Mouse (Mus musculus) intestine, embryonic 15.5 days (tissue): ENCODE results near the gene Fbxo34. TPM values are rescaled to one million over a fixed set of nuclear protein-coding genes. Genes with fewer than 3 reads are reported as not detected.

ENCODE experiments used
- ATAC-seq: fragments of 200-750 bp; cut with Nextera tagmentation; 2 replicates; pipeline ENCODE4 v1.8.0; 2017; ENCODE audit warnings: moderate TSS enrichment, moderate library complexity
- H3K27ac ChIP-seq: fragments of 300-500 bp; sonication (generic); 2 replicates; pipeline ENCODE4 v1.5.1; 2015; ENCODE audit warnings: mild to moderate bottlenecking, inconsistent platforms
- H3K27me3 ChIP-seq: fragments of 300-500 bp; sonication (generic); replicated peaks from 2 replicates; pipeline ENCODE4 v1.6.1; 2015; ENCODE audit warnings: inconsistent platforms
- H3K36me3 ChIP-seq: fragments of 300-500 bp; sonication (generic); 2 replicates; pipeline ENCODE4 v1.6.1; 2015; ENCODE audit warnings: inconsistent platforms
- H3K4me1 ChIP-seq: fragments of 300-500 bp; sonication (generic); replicated peaks from 2 replicates; pipeline ENCODE4 v1.6.1; 2015; ENCODE audit warnings: inconsistent platforms
- H3K4me2 ChIP-seq: fragments of 300-500 bp; sonication (generic); replicated peaks from 2 replicates; pipeline ENCODE4 v1.6.1; 2015; ENCODE audit warnings: mild to moderate bottlenecking, inconsistent platforms
- H3K4me3 ChIP-seq: fragments of 300-500 bp; sonication (generic); replicated peaks from 2 replicates; pipeline ENCODE4 v1.5.1; 2015; ENCODE audit warnings: inconsistent platforms
- H3K9ac ChIP-seq: fragments of 300-500 bp; sonication (generic); 2 replicates; pipeline ENCODE4 v1.6.1; 2015; ENCODE audit warnings: inconsistent platforms
- H3K9me3 ChIP-seq: fragments of 300-500 bp; sonication (generic); 2 replicates; pipeline ENCODE4 v1.6.1; 2016; ENCODE audit warnings: inconsistent platforms
- WGBS: fragments of 180-500 bp; shearing (Covaris S2); methylation state at CpG from one replicate; pipeline ENCODE4 v1.1.7; 2015; 5-methylcytosine and 5-hydroxymethylcytosine counted together
- polyA plus RNA-seq: library from polyadenylated mRNA; unstranded; fragments of >200 nt; fragmentation: Nextera tagmentation; extraction: Ambion mirVana; gene quantifications from 2 replicates; pipeline ENCODE4 v1.2.1, GENCODE M21; 2015

Fbxo34 gene
- polyA plus RNA-seq, 1 experiment from 2014 or later = 22.1 TPM

- peak overlapping the region; percentile 77 for H3K4me2 ChIP-seq
- WGBS = 72% methylated on average over 8 of the region's 8 CpGs
- no peaks in the 10 kb centered on the region for H3K36me3 ChIP-seq
- ATAC-seq = no peak
- H3K4me1 ChIP-seq = peaks cover 14% of the 10 kb centered on the region
- H3K9me3 ChIP-seq = no peaks in the 10 kb centered on the region
- H3K4me3 ChIP-seq = no peak overlapping the region
- H3K9ac ChIP-seq = no peak overlapping the region
- peak overlapping the region; percentile 48; the same call in 1 of the 2 replicates for H3K27ac ChIP-seq
- no peaks in the 10 kb centered on the region for H3K27me3 ChIP-seq
Measured at GRCm38 (mm10) chr14:47474571-47475254, 24.5 kb downstream of the Fbxo34 start.

- Histone ChIP-seq H3K4me1 (peaks cover 14% of the 10 kb centered on the region), H3K9me3 (no peaks in the 10 kb centered on the region), H3K4me2 (no peak overlapping the region), H3K9ac (no peak overlapping the region), H3K27ac (no peak overlapping the region), H3K27me3 (no peaks in the 10 kb centered on the region), H3K36me3 (no peaks in the 10 kb centered on the region), H3K4me3 (no peak overlapping the region)
- ATAC-seq = no peak
- 83% methylated on average over 4 of the region's 4 CpGs for WGBS
Measured at GRCm38 (mm10) chr14:47476266-47476665, 26.0 kb downstream of the Fbxo34 start.

- H3K27ac ChIP-seq = no peak overlapping the region
- WGBS = 82% methylated on average over 2 of the region's 2 CpGs
Measured at GRCm38 (mm10) chr14:47477711-47478110, 27.5 kb downstream of the Fbxo34 start.

GRCm38 (mm10) chr14:47482200-47482599, 32.0 kb downstream of the Fbxo34 start:
- ATAC-seq = no peak
- no peaks in the 10 kb centered on the region for H3K4me1 ChIP-seq
- H3K9ac ChIP-seq = no peak overlapping the region
- no peaks in the 10 kb centered on the region for H3K27me3 ChIP-seq
- H3K4me3 ChIP-seq = no peak overlapping the region
- H3K27ac ChIP-seq = no peak overlapping the region
- no peaks in the 10 kb centered on the region for H3K9me3 ChIP-seq
- 90% methylated on average over 6 of the region's 6 CpGs for WGBS
- H3K36me3 ChIP-seq = no peaks in the 10 kb centered on the region
- H3K4me2 ChIP-seq = no peak overlapping the region

More at GRCm38 (mm10) chr14:47477711-47478110, 27.5 kb downstream of the Fbxo34 start:
- Histone ChIP-seq H3K9ac (no peak overlapping the region), H3K4me3 (no peak overlapping the region), H3K4me2 (no peak overlapping the region), H3K27me3 (no peaks in the 10 kb centered on the region), H3K4me1 (peaks cover 14% of the 10 kb centered on the region), H3K36me3 (no peaks in the 10 kb centered on the region), H3K9me3 (no peaks in the 10 kb centered on the region)
- ATAC-seq = no peak

- no peaks in the 10 kb centered on the region for H3K27me3 ChIP-seq
- WGBS = 73% methylated on average over 1 of the region's 1 CpGs
- H3K36me3 ChIP-seq = no peaks in the 10 kb centered on the region
- H3K9me3 ChIP-seq = no peaks in the 10 kb centered on the region
- no peak overlapping the region for H3K4me2 ChIP-seq
- no peak for ATAC-seq
- H3K4me3 ChIP-seq = no peak overlapping the region
- H3K27ac ChIP-seq = no peak overlapping the region
- no peaks in the 10 kb centered on the region for H3K4me1 ChIP-seq
- no peak overlapping the region for H3K9ac ChIP-seq
Measured at GRCm38 (mm10) chr14:47483099-47483498, 32.9 kb downstream of the Fbxo34 start.

GRCm38 (mm10) chr14:47488732-47489131, 38.5 kb downstream of the Fbxo34 start:
- Histone ChIP-seq H3K4me1 (peaks cover 5% of the 10 kb centered on the region; the same call in 1 of the 2 replicates), H3K9me3 (no peaks in the 10 kb centered on the region), H3K4me2 (no peak overlapping the region), H3K36me3 (no peaks in the 10 kb centered on the region), H3K27me3 (no peaks in the 10 kb centered on the region), H3K9ac (no peak overlapping the region), H3K27ac (no peak overlapping the region), H3K4me3 (no peak overlapping the region)
- WGBS = 51% methylated on average over 7 of the region's 7 CpGs
- ATAC-seq = peak; percentile 39; the same call in 1 of the 2 replicates

- Histone ChIP-seq H3K9me3 (no peaks in the 10 kb centered on the region), H3K27ac (no peak overlapping the region), H3K27me3 (no peaks in the 10 kb centered on the region), H3K36me3 (no peaks in the 10 kb centered on the region), H3K4me2 (no peak overlapping the region), H3K4me3 (no peak overlapping the region), H3K4me1 (peaks cover 5% of the 10 kb centered on the region; the same call in 1 of the 2 replicates), H3K9ac (no peak overlapping the region)
- peak; percentile 60; the same call in 1 of the 2 replicates for ATAC-seq
- 20% methylated on average over 10 of the region's 10 CpGs for WGBS
Measured at GRCm38 (mm10) chr14:47489310-47490097, 39.3 kb downstream of the Fbxo34 start.

GRCm38 (mm10) chr14:47490732-47491131, 40.5 kb downstream of the Fbxo34 start:
- peaks cover 5% of the 10 kb centered on the region; the same call in 1 of the 2 replicates for H3K4me1 ChIP-seq
- H3K27ac ChIP-seq = no peak overlapping the region
- H3K9me3 ChIP-seq = no peaks in the 10 kb centered on the region
- ATAC-seq = no peak
- no peak overlapping the region for H3K4me3 ChIP-seq
- H3K9ac ChIP-seq = no peak overlapping the region
- no peaks in the 10 kb centered on the region for H3K27me3 ChIP-seq
- 94% methylated on average over 2 of the region's 2 CpGs for WGBS
- no peaks in the 10 kb centered on the region for H3K36me3 ChIP-seq
- no peak overlapping the region for H3K4me2 ChIP-seq

- peak; percentile 41; the same call in 1 of the 2 replicates for ATAC-seq
- Histone ChIP-seq H3K4me2 (no peak overlapping the region), H3K36me3 (no peaks in the 10 kb centered on the region), H3K9ac (no peak overlapping the region), H3K27me3 (no peaks in the 10 kb centered on the region), H3K9me3 (no peaks in the 10 kb centered on the region), H3K27ac (no peak overlapping the region), H3K4me3 (no peak overlapping the region), H3K4me1 (peaks cover 3% of the 10 kb centered on the region; the same call in 1 of the 2 replicates)
- WGBS = 71% methylated on average over 2 of the region's 2 CpGs
Measured at GRCm38 (mm10) chr14:47493592-47494361, 43.6 kb downstream of the Fbxo34 start.

GRCm38 (mm10) chr14:47495951-47496350, 45.7 kb downstream of the Fbxo34 start:
- Histone ChIP-seq H3K36me3 (no peaks in the 10 kb centered on the region), H3K4me3 (no peak overlapping the region), H3K9ac (no peak overlapping the region), H3K27me3 (no peaks in the 10 kb centered on the region), H3K27ac (no peak overlapping the region), H3K4me1 (no peaks in the 10 kb centered on the region), H3K9me3 (no peaks in the 10 kb centered on the region), H3K4me2 (no peak overlapping the region)
- 89% methylated on average over 3 of the region's 3 CpGs for WGBS
- ATAC-seq = peak; percentile 60; the same call in 1 of the 2 replicates

- H3K9me3 ChIP-seq = no peaks in the 10 kb centered on the region
- H3K4me3 ChIP-seq = no peak overlapping the region
- H3K27me3 ChIP-seq = no peaks in the 10 kb centered on the region
- no peaks in the 10 kb centered on the region for H3K4me1 ChIP-seq
- WGBS = 83% methylated on average over 3 of the region's 3 CpGs
- no peaks in the 10 kb centered on the region for H3K36me3 ChIP-seq
- no peak overlapping the region for H3K9ac ChIP-seq
- no peak overlapping the region for H3K4me2 ChIP-seq
- ATAC-seq = no peak
- no peak overlapping the region for H3K27ac ChIP-seq
Measured at GRCm38 (mm10) chr14:47497166-47497565, 46.9 kb downstream of the Fbxo34 start.

- Histone ChIP-seq H3K36me3 (no peaks in the 10 kb centered on the region), H3K4me1 (no peaks in the 10 kb centered on the region), H3K4me2 (no peak overlapping the region), H3K9ac (no peak overlapping the region), H3K27ac (no peak overlapping the region), H3K9me3 (no peaks in the 10 kb centered on the region), H3K4me3 (no peak overlapping the region), H3K27me3 (no peaks in the 10 kb centered on the region)
- ATAC-seq = no peak
- WGBS = 77% methylated on average over 5 of the region's 5 CpGs
Measured at GRCm38 (mm10) chr14:47498632-47499031, 48.4 kb downstream of the Fbxo34 start.
